Mouse (Mus musculus) embryonic stem cell, embryonic (primary cell): ENCODE results near the gene Strc.

Experiments used
- CTCF ChIA-PET, 4 experiments: fragments of 300-600 bp in 2 of 4; fragments of 350-600 bp in 2 of 4; sonication (Branson Sonifier 250); formaldehyde crosslinking; loops; one replicate each; lab custom pipeline; 2022; ENCODE audit warnings: inconsistent platforms in 2 of 4; lab: Charles Lee
- POLR2A ChIA-PET, 4 experiments: fragments of 300-600 bp in 2 of 4; fragments of 350-600 bp in 2 of 4; sonication (Branson Sonifier 250); formaldehyde crosslinking; loops; one replicate each; lab custom pipeline; 2022; ENCODE audit warnings: antibody characterized with exemption in 4 of 4, inconsistent platforms in 1 of 4; lab: Charles Lee

Strc gene

GRCm38 (mm10) chr2:121372266-121372665 is 14.7 kb downstream of the Strc start:
- ChIA-PET CTCF (interaction anchor here in 2 of 4 experiments (0.6 to 1.2 kb wide), 4 partner anchors 24 to 613 kb away, joined by 3 to 4 read pairs (median 3); no protein-coding TSS in a partner anchor), POLR2A (interaction anchor here in 3 of 4 experiments (0.6 to 1.4 kb wide), 7 partner anchors 12 to 202 kb away, joined by 3 to 4 read pairs (median 3); partner anchors contain the start of genes Tubgcp4 (in 1 of the 3) and Zscan29 (in 1 of the 3))

- POLR2A ChIA-PET = interaction anchor here in 1 of 4 experiments (0.6 to 1.4 kb wide), 3 partner anchors 12 to 440 kb away, joined by 3 read pairs; partner anchors contain the start of gene Map1a
- CTCF ChIA-PET = no interaction called here
These were observed 16.0 kb downstream of the Strc start for GRCm38 (mm10) chr2:121370921-121371320.

- POLR2A ChIA-PET = no interaction called here
- CTCF ChIA-PET = no interaction called here
These were observed 18.1 kb downstream of the Strc start for GRCm38 (mm10) chr2:121368831-121369230.

GRCm38 (mm10) chr2:121363656-121364055 is 23.3 kb downstream of the Strc start:
- ChIA-PET POLR2A (interaction anchor here in 1 of 4 experiments (1.7 to 2.1 kb wide), 2 partner anchors 10 to 14 kb away, joined by 4 to 5 read pairs; no protein-coding TSS in a partner anchor), CTCF (interaction anchor here in 1 of 4 experiments (0.9 to 1.4 kb wide), 2 partner anchors 33 to 160 kb away, joined by 3 read pairs; no protein-coding TSS in a partner anchor)

GRCm38 (mm10) chr2:121359461-121359860 is 27.5 kb downstream of the Strc start:
- POLR2A ChIA-PET = interaction anchor here in 2 of 4 experiments (0.6 to 2.3 kb wide), 9 partner anchors 12 to 219 kb away, joined by 3 to 15 read pairs (median 3); partner anchors contain the start of genes Tubgcp4 (in 2 of the 2), Adal (in 1 of the 2), Catsper2 (in 1 of the 2) and Lcmt2 (in 1 of the 2)

GRCm38 (mm10) chr2:121358381-121358780 is 28.6 kb downstream of the Strc start:
- CTCF ChIA-PET = interaction anchor here in 3 of 4 experiments (0.6 to 1.4 kb wide), 6 partner anchors 16 to 69 kb away, joined by 3 to 10 read pairs (median 3); partner anchors contain the start of gene Map1a (in 1 of the 3)
- POLR2A ChIA-PET = interaction anchor here (0.6 to 2.3 kb wide), 28 partner anchors 9 to 513 kb away, joined by 3 to 15 read pairs (median 4); partner anchors contain the start of genes Catsper2 (in 2 of the 4), Pdia3 (in 2 of the 4), Tubgcp4 (in 2 of the 4) and Adal (in 1 of the 4)

More at GRCm38 (mm10) chr2:121359461-121359860, 27.5 kb downstream of the Strc start:
- CTCF ChIA-PET = no interaction called here

GRCm38 (mm10) chr2:121357961-121358360 is 29.0 kb downstream of the Strc start:
- ChIA-PET CTCF (interaction anchor here in 3 of 4 experiments (0.6 to 1.4 kb wide), 6 partner anchors 15 to 69 kb away, joined by 3 to 10 read pairs (median 4); partner anchors contain the start of gene Map1a (in 1 of the 3)), POLR2A (interaction anchor here in 3 of 4 experiments (0.6 to 2.3 kb wide), 26 partner anchors 9 to 468 kb away, joined by 3 to 15 read pairs (median 4); partner anchors contain the start of genes Catsper2 (in 2 of the 3), Pdia3 (in 2 of the 3), Adal (in 1 of the 3) and Frmd5 (in 1 of the 3))

GRCm38 (mm10) chr2:121357494-121357893 is 29.5 kb downstream of the Strc start, which contains the start of gene Ckmt1:
Ckmt1 (plus strand) TSS chr2:121357714.
- POLR2A ChIA-PET = interaction anchor here in 2 of 4 experiments (0.8 to 2.3 kb wide), 20 partner anchors 10 to 449 kb away, joined by 3 to 15 read pairs (median 3); partner anchors contain the start of genes Catsper2 (in 2 of the 2), Pdia3 (in 2 of the 2), Adal (in 1 of the 2) and Frmd5 (in 1 of the 2)
- CTCF ChIA-PET = interaction anchor here in 2 of 4 experiments (0.6 to 1.3 kb wide), 3 partner anchors 36 to 68 kb away, joined by 3 to 5 read pairs (median 3); partner anchors contain the start of gene Map1a (in 1 of the 2)

GRCm38 (mm10) chr2:121354820-121355592 is 32.0 kb downstream of the Strc start, which contains the start of gene Ppip5k1:
Ppip5k1 (minus strand) TSS chr2:121355396.
- CTCF ChIA-PET = interaction anchor here in 1 of 4 experiments (0.7 to 1.2 kb wide), 2 partner anchors 55 to 176 kb away, joined by 3 to 5 read pairs; no protein-coding TSS in a partner anchor
- POLR2A ChIA-PET = interaction anchor here in 2 of 4 experiments (1.0 to 2.6 kb wide), 9 partner anchors 9 to 184 kb away, joined by 3 to 12 read pairs (median 4); partner anchors contain the start of gene Zscan29 (in 1 of the 2)

- CTCF ChIA-PET = interaction anchor here in 1 of 4 experiments (0.8 kb wide), 1 partner anchor 14 kb away, joined by 3 read pairs; no protein-coding TSS in a partner anchor
These were observed 32.6 kb downstream of the Strc start for GRCm38 (mm10) chr2:121354378-121354777.

GRCm38 (mm10) chr2:121353156-121353555 is 33.8 kb downstream of the Strc start:
- POLR2A ChIA-PET = interaction anchor here in 2 of 4 experiments (0.8 to 2.6 kb wide), 5 partner anchors 10 to 213 kb away, joined by 3 to 12 read pairs (median 4); partner anchors contain the start of gene Adal (in 1 of the 2)
- CTCF ChIA-PET = no interaction called here

More at GRCm38 (mm10) chr2:121354378-121354777, 32.6 kb downstream of the Strc start:
- POLR2A ChIA-PET = interaction anchor here in 2 of 4 experiments (1.1 to 2.6 kb wide), 7 partner anchors 8 to 215 kb away, joined by 3 to 12 read pairs (median 4); partner anchors contain the start of genes Adal (in 1 of the 2) and Zscan29 (in 1 of the 2)

- POLR2A ChIA-PET = interaction anchor here in 1 of 4 experiments (0.6 kb wide), 1 partner anchor 34 kb away, joined by 5 read pairs; no protein-coding TSS in a partner anchor
- CTCF ChIA-PET = interaction anchor here in 3 of 4 experiments (0.6 to 1.7 kb wide), 7 partner anchors 15 to 272 kb away, joined by 3 to 8 read pairs (median 3); no protein-coding TSS in a partner anchor
These were observed 47.9 kb downstream of the Strc start for GRCm38 (mm10) chr2:121339057-121339456.

GRCm38 (mm10) chr2:121329492-121329891 is 57.5 kb downstream of the Strc start:
- ChIA-PET CTCF (no interaction called here), POLR2A (no interaction called here)

GRCm38 (mm10) chr2:121323693-121324470 is 63.1 kb downstream of the Strc start:
- ChIA-PET CTCF (interaction anchor here in 3 of 4 experiments (0.8 to 1.5 kb wide), 3 partner anchors 14 to 73 kb away, joined by 3 to 5 read pairs (median 3); no protein-coding TSS in a partner anchor), POLR2A (interaction anchor here in 2 of 4 experiments (0.8 to 3.3 kb wide), 4 partner anchors 10 to 184 kb away, joined by 3 to 14 read pairs (median 3); partner anchors contain the start of genes Adal (in 1 of the 2) and Lcmt2 (in 1 of the 2))

- POLR2A ChIA-PET = interaction anchor here in 1 of 4 experiments (1.5 to 3.3 kb wide), 2 partner anchors 11 to 18 kb away, joined by 3 to 14 read pairs; no protein-coding TSS in a partner anchor
- CTCF ChIA-PET = interaction anchor here in 1 of 4 experiments (1.5 kb wide), 1 partner anchor 14 kb away, joined by 3 read pairs; no protein-coding TSS in a partner anchor
These were observed 63.9 kb downstream of the Strc start for GRCm38 (mm10) chr2:121323041-121323440.

GRCm38 (mm10) chr2:121316278-121316677 is 70.7 kb downstream of the Strc start:
- CTCF ChIA-PET = interaction anchor here in 1 of 4 experiments (0.6 kb wide), 1 partner anchor 653 kb away, joined by 3 read pairs; no protein-coding TSS in a partner anchor
- POLR2A ChIA-PET = interaction anchor here in 2 of 4 experiments (0.6 to 1.6 kb wide), 3 partner anchors 10 to 864 kb away, joined by 3 to 6 read pairs (median 3); no protein-coding TSS in a partner anchor
